7 mouse cellular contexts compared by ENCODE assay signal in the genomic region with DNA sequence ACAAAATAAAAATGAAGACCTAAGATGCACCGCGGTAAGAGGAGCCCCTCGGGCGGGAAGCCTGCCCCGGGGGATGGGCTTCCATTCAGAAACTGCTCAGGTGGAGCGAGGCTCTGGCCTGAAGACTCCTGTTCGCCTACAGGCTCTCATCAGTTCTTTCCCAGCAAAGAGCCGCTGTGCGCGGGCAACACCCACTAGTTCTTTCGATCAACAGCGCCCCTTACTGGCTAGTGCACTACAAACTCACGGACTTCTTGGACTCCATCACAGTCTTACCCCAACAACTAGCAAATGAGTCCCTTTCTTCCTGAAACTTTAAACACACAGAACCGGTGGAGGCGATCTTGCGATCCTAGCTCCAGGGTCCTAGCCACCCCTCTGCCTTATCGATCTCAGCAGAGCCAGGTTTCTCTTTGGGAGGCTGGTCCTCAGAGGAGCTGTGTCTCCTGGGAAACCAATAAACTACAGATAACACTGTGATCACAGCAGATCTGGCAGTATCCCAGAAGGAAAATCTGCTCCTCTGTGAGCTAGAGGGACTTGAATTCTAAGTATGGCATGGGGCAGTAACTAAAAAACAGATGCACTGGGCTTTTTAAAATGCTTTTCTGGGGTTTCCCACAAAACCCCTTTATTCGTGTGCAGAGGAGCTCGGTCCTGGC. TPM values are rescaled to one million over a fixed set of nuclear protein-coding genes. Genes with fewer than 3 reads are reported as not detected.
A peak's percentile ranks its signal among the peaks of the same experiment; 100 is the strongest.
DNase-seq lines count a peak whose midpoint lies in the region; ATAC-seq lines count a peak whose summit lies in the region.

No protein-coding gene starts in this region.

- peak; percentile 55 for ATAC-seq in midbrain, embryonic 13.5 days

- H3K36me3 ChIP-seq in midbrain, embryonic 13.5 days = no peaks in the 10 kb centered on the region

- H3K9me3 ChIP-seq in midbrain, embryonic 13.5 days = no peaks in the 10 kb centered on the region

- intact Hi-C loops in left cerebral cortex, postnatal 4 days (cut with DNase I) = no loop called here

- DNase-seq in adrenal gland, postnatal 25 days = peak; percentile 78
- DNase-seq in embryo, embryonic 9.5 days (ENCODE audit: extremely low spot score) = peak; percentile 80
- DNase-seq in gastrocnemius, postnatal 4 days (ENCODE audit: low spot score in 2 of 2) = peak; percentile 55 to 76
- DNase-seq in kidney, adult 18-20 months = peak; percentile 70
- DNase-seq in left cerebral cortex, postnatal 4 days = peak; percentile 85
- DNase-seq in spleen, adult 18-20 months = peak; percentile 12 to 48

- no peak overlapping the region for H3K27ac ChIP-seq in midbrain, embryonic 13.5 days

- H3K4me2 ChIP-seq in midbrain, embryonic 13.5 days (replicated peaks) = 0 out of 2 replicates have a peak overlapping the region, but pooled peaks have one; percentile 17

- peaks cover 29% of the 10 kb centered on the region for H3K4me1 ChIP-seq in midbrain, embryonic 13.5 days (replicated peaks)

- no peak overlapping the region for H3K4me3 ChIP-seq in midbrain, embryonic 13.5 days (replicated peaks)

- peaks cover 65% of the 10 kb centered on the region for H3K27me3 ChIP-seq in midbrain, embryonic 13.5 days

- WGBS in midbrain, embryonic 13.5 days = 7% methylated on average over 19 of the region's 19 CpGs

- H3K9ac ChIP-seq in midbrain, embryonic 13.5 days (replicated peaks) = no peak overlapping the region

RNA-seq across cellular contexts. Expression of a gene that starts 44.7 kb away (rescaled TPM):
- 0.27 TPM in 1 of 2 replicates, not detected in the other for total RNA-seq in adrenal gland, postnatal 25 days (2021)
- under 1 TPM in 1 of 2 experiments, not detected in 1; 0.25 TPM for total RNA-seq in gastrocnemius, postnatal 4 days (2021)
- total RNA-seq in left cerebral cortex, postnatal 4 days (2021) = 100 to 1,000 TPM in 1 of 2 experiments, 10 to 100 TPM in 1; 95.9 to 102 TPM
- 11.3 and 12.6 TPM in 2 replicates for polyA plus RNA-seq in midbrain, embryonic 13.5 days (2015; fragmentation: Nextera tagmentation; extraction: Ambion mirVana)

RNA-seq across cellular contexts. Expression of a gene that starts 58.3 kb away (rescaled TPM):
- total RNA-seq in adrenal gland, postnatal 25 days (2021) = 101 and 110 TPM in 2 replicates
- total RNA-seq in gastrocnemius, postnatal 4 days (2021) = 10 to 100 TPM; 26.1 to 31.4 TPM
- total RNA-seq in left cerebral cortex, postnatal 4 days (2021) = 10 to 100 TPM; 26.5 to 28.6 TPM
- polyA plus RNA-seq in midbrain, embryonic 13.5 days (2015; fragmentation: Nextera tagmentation; extraction: Ambion mirVana) = 28.3 and 31.6 TPM in 2 replicates

Comparison
In these comparisons a context has a peak if more than half of its experiments do, and no peak if none do; other contexts are left out.
1. DNase-seq: peak in every context shown above with its lines; median percentile 85 in left cerebral cortex, postnatal 4 days; 80 in embryo, embryonic 9.5 days; 78 in adrenal gland, postnatal 25 days; 70 in kidney, adult 18-20 months; 66 in gastrocnemius, postnatal 4 days; 30 in spleen, adult 18-20 months.
2. RNA of a gene that starts 44.7 kb away (total RNA-seq): 95.9 to 102 TPM in left cerebral cortex, postnatal 4 days; 0.27 TPM in adrenal gland, postnatal 25 days and 0.25 TPM in gastrocnemius, postnatal 4 days; every median in the first group is over 10 times any median in the second.